Mouse (Mus musculus): ENCODE data around the gene Gar1. TPM values are rescaled to one million over a fixed set of nuclear protein-coding genes. Genes with fewer than 3 reads are reported as not detected.
A peak's percentile ranks its signal among the peaks of the same experiment; 100 is the strongest.

Gene Gar1
- total RNA-seq (2017), result 28.1 and 54.2 TPM in 2 replicates

DNA sequence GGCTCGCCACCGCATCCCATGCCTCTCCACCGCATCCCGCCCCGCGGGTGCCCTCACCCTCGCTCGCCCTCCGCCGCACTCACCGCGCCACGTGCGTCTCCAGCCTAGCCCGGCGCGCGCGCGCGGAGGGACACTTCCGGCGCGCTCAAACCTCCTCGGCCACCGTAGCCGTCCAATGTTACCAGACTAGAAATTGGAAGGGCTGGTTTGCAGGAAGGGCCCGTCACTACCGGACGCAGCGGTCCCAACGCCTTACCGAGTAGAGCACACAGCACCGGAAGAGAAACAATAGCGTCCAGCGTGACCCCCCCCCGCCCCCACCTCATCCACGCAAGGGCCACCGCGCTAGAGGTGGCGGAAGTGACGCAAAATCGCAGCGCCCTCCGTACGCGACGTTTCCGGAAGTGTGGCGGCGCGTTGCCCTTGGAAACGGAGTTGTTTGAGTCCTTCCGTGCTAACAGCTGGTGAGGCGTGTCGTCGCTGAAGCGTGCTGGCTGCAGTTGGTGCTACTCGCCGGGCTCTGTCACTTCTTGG, at the start of gene Gar1:
TSS of gene Gar1 (minus strand) at position 362 of the 534 bp plus-strand sequence.
- ATAC-seq (replicated peaks; ENCODE audit: low read depth, poor library complexity, severe bottlenecking), result peak; percentile 85

GRCm38 (mm10) chr3:129879913-129880312, 48.7 kb upstream of the Gar1 start:
- no peak for ATAC-seq (replicated peaks; ENCODE audit: low read depth, poor library complexity, severe bottlenecking)

- ATAC-seq (replicated peaks; ENCODE audit: low read depth, poor library complexity, severe bottlenecking), result peak; percentile 19
Observed at GRCm38 (mm10) chr3:129879131-129879757, 48.0 kb upstream of the Gar1 start.

- peak; percentile 68 for ATAC-seq (replicated peaks; ENCODE audit: low read depth, poor library complexity, severe bottlenecking)
Observed at GRCm38 (mm10) chr3:129878405-129879021, 47.3 kb upstream of the Gar1 start, which contains the start of gene Pla2g12a. Gene Pla2g12a (plus strand): TSS chr3:129878606.

DNA sequence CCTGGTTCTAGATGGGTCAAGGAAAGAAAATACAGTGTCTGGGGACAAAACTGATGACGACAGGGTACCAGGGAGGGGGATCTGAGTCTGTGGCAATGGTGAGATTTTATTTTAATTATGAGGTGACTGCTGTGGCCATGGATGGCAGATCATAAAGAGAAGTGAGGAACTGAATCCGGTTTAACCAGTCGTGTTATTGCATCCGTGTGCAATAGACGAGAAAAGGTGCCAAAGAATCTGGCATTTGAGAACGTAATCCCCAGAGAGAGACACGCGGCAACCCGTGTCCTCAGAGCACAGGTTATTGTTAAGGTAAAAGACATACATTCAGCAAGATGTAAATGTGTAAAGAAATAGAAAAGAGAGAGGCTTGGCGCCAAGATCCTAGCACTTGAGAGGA, 46.1 kb upstream of the Gar1 start:
- no peak for ATAC-seq (replicated peaks; ENCODE audit: low read depth, poor library complexity, severe bottlenecking)

- peak; percentile 92 for ATAC-seq (replicated peaks; ENCODE audit: low read depth, poor library complexity, severe bottlenecking)
Observed at GRCm38 (mm10) chr3:129863698-129864097, 32.5 kb upstream of the Gar1 start.

- no peak for ATAC-seq (replicated peaks; ENCODE audit: low read depth, poor library complexity, severe bottlenecking)
Observed at GRCm38 (mm10) chr3:129862592-129862991, 31.4 kb upstream of the Gar1 start.

DNA sequence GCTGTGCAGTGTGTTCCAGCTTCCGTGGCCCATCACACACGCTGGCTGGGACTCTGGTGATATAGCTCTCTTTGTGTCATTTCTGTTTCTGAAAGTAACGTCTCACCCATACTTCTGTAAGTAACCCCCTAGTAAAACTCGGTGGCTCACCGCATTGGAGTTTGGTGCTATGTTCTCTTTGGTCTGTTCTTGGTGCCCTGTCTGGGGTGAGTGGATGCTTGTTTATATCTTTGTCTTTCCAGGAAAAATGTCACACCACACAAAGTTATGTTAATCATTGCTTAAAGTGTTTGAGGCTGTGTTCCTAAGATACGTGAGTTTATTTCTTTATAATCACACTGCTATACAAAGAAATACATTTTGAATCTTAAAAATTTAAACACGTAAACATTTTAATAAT, 15.7 kb upstream of the Gar1 start:
- ATAC-seq (replicated peaks; ENCODE audit: low read depth, poor library complexity, severe bottlenecking), result no peak

DNA sequence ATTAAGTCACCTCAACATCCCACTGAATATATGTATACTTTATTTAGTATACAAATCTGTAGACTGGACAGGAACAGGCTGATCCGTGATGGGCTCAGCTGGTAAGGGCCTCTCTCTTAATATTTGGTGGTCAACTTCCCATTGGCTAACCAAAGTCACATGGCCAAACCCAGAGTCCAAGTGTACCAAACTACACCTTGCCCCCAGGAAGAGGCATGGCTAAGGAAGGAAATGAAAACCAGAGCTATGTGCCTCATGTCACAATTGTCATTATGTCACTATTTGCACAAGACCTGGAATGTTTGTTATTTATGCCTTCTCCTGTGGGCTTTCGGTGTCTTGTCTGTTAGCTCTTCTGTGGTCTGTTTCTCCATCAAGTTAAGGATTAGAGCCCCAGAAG, 14.7 kb upstream of the Gar1 start:
- no peak for ATAC-seq (replicated peaks; ENCODE audit: low read depth, poor library complexity, severe bottlenecking)

GRCm38 (mm10) chr3:129838017-129838416, 6.8 kb upstream of the Gar1 start:
- ATAC-seq (replicated peaks; ENCODE audit: low read depth, poor library complexity, severe bottlenecking), result no peak

- ATAC-seq (replicated peaks; ENCODE audit: low read depth, poor library complexity, severe bottlenecking), result no peak
Observed at GRCm38 (mm10) chr3:129836965-129837364, 5.8 kb upstream of the Gar1 start.

- ATAC-seq (replicated peaks; ENCODE audit: low read depth, poor library complexity, severe bottlenecking), result no peak
Observed at GRCm38 (mm10) chr3:129836051-129836697, 5.0 kb upstream of the Gar1 start.

DNA sequence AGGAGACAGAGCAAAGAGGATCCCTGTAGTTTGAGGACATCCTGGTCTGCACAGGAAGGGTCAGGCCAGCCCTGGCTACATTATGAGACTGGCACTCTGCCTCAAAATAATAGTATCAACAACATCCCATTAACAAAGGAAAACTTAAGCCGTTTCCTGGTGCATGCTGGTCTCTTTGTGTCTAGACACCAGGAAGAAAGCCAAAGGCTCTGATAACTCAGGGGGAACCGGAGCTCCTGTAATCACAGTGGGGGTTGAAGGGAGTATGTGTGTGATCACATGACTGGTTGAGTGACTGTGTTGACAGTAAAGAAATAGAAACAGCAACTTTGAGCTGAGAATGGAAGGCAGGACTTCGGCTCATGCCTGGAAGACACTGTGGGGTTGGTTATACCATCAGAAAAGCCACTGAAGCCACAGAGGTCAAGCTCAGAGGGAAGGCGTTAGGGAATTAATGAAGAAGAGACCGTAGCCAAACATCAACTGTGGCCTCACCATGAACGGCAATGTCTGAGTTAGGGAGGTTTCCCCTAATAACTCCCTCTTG, 4.3 kb upstream of the Gar1 start, which contains the start of gene Cfi:
TSS of gene Cfi (plus strand) at position 497 of the 547 bp plus-strand sequence.
- ATAC-seq (replicated peaks; ENCODE audit: low read depth, poor library complexity, severe bottlenecking), result no peak

DNA sequence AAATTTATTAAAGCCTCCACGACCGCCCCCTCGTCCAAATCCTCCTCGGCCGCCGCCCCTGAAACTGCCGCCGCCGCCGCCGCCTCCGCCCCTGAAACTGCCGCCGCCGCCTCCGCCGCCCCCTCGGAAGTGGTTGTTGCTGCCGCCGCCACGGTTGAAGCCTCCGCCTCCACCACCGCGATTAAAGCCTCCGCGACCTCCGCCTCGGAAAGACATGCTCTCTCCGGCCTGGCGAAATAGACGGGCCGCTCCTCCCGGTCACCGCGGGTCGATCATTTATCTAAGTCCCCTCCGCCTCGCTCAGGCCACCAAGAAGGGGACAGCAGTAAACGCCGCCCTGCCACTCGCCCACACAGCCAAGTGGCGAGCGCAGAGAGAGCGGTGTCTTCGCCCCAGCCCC, 570 bp downstream of the Gar1 start:
- peak; percentile 30 for ATAC-seq (replicated peaks; ENCODE audit: low read depth, poor library complexity, severe bottlenecking)

- ATAC-seq (replicated peaks; ENCODE audit: low read depth, poor library complexity, severe bottlenecking), result no peak
Observed at GRCm38 (mm10) chr3:129827691-129828090, 3.5 kb downstream of the Gar1 start.

DNA sequence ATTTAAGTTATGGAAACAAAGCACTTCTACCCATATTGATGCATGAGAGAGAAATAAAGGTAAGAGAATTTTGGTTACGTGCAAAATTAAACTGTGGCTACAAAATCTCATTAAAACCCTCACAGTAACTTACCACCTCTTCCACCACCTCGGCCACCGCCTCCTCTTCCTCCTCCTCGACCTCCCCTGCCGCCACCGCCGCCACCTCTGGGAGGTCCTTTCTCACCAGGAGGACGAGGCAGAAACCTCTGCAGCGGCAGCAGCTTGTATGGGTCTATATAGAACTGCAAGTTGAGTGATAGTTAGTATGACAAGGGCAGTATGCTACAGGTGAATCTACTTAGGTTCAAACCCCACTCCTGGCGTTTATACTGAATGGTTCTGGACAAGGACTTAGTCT, 4.5 kb downstream of the Gar1 start:
- no peak for ATAC-seq (replicated peaks; ENCODE audit: low read depth, poor library complexity, severe bottlenecking)

DNA sequence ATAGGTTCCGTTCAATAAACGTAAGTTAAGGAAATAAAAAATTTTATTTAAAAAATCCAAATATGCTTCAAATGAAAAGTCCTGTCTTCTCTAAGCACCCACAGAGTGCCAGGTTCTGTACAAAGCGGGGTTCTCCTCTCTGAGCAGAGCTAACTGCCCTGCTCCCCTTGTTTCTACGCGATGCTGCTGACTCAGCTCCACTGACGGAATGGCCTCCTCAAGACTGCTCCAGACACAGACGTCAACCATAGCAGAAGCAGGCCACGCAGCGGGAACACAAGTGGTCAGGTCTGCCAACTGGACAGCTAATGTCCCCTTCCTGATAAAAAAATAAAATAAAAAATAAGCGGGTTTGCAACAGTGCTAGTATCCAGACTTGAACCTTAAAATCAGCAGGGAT, 6.3 kb downstream of the Gar1 start:
- no peak for ATAC-seq (replicated peaks; ENCODE audit: low read depth, poor library complexity, severe bottlenecking)

- ATAC-seq (replicated peaks; ENCODE audit: low read depth, poor library complexity, severe bottlenecking), result no peak
Observed at GRCm38 (mm10) chr3:129824146-129824545, 7.0 kb downstream of the Gar1 start.

- ATAC-seq (replicated peaks; ENCODE audit: low read depth, poor library complexity, severe bottlenecking), result peak; percentile 86
Observed at GRCm38 (mm10) chr3:129823293-129823692, 7.9 kb downstream of the Gar1 start.

DNA sequence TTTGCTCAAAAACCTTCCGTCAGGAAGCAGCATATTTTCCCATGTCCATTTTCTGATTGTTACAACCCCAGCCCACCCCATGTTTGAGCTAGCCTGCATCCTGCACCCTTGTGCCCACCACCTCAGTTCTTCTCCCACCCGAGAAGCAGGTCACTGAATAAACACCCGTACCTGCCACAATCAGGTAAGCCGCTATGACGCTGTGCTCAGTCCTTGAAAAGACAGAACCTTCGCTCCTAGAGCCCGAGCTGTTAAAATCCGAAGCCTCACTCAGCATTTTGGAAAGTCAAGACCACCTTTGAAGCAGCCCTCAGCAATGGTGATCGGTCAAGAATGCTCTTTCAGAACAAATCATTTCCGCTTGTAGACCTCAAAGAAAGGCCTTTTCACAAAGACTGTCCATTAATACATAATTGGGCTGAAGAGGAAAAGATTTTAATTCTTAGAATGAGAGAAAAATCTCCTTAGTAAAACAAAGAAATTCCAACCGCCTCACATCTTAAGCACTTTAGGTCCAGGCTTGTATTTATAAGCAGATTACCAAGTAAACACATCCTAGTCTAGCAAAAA, 8.9 kb downstream of the Gar1 start, which contains the start of gene Rrh:
TSS of gene Rrh (minus strand) at position 382 of the 570 bp plus-strand sequence.
- no peak for ATAC-seq (replicated peaks; ENCODE audit: low read depth, poor library complexity, severe bottlenecking)

Data from common myeloid progenitor, adult 5-6 weeks (primary cell).